Mouse (Mus musculus) heart, postnatal 0 days (tissue): Measurements from ENCODE around the gene Hspa5.

Experiments used
- CTCF ChIP-seq: IDR thresholded peaks from 2 replicates; pipeline ENCODE4 v1.5.1; 2016; ENCODE audit warnings: antibody characterized with exemption, control low read depth, low read depth
- EP300 ChIP-seq: IDR thresholded peaks from 2 replicates; pipeline ENCODE4 v1.6.1; 2016; ENCODE audit warnings: antibody characterized with exemption, low read depth

- no peak for TF ChIP-seq CTCF
- no peak for TF ChIP-seq EP300
These were observed 27.8 kb downstream of the Hspa5 start, which contains the start of gene Rabepk for GRCm38 (mm10) chr2:34799357-34800256.
